Mouse (Mus musculus) CH12.LX (cell line): ENCODE measurements around the gene Meis3. TPM values are rescaled to one million over a fixed set of nuclear protein-coding genes. Genes with fewer than 3 reads are reported as not detected.

Source experiments
- DNase-seq: peaks from one replicate; pipeline ENCODE4 v3.0.0-alpha.2; 2013; ENCODE audit errors: extremely low read depth
- H3K27ac ChIP-seq: 2 replicates; pipeline ENCODE4 v1.5.1; 2012; ENCODE audit warnings: low read depth, mild to moderate bottlenecking, control low read depth, moderate library complexity; ENCODE audit not compliant: insufficient read depth
- H3K27me3 ChIP-seq: replicated peaks from 2 replicates; pipeline ENCODE3; 2012; ENCODE audit warnings: inconsistent platforms
- H3K36me3 ChIP-seq, 2 experiments: replicated peaks in 1 of 2; 2 replicates each; pipeline versions ENCODE3 to v1.6.1; 2012; ENCODE audit warnings: inconsistent platforms in 1 of 2, low read length in 1 of 2, mild to moderate bottlenecking in 1 of 2, mixed read lengths in 1 of 2, moderate library complexity in 1 of 2; ENCODE audit not compliant: control insufficient read depth in 1 of 2, insufficient read depth in 1 of 2
- H3K4me1 ChIP-seq, 2 experiments: 2 replicates each; pipeline ENCODE4 v1.6.1; 2012; ENCODE audit warnings: inconsistent platforms in 1 of 2, moderate library complexity in 1 of 2; ENCODE audit not compliant: insufficient read depth in 2 of 2, control insufficient read depth in 1 of 2
- H3K4me2 ChIP-seq: 2 replicates; pipeline ENCODE4 v1.6.1; 2012; ENCODE audit warnings: low read depth, mild to moderate bottlenecking, control low read depth; ENCODE audit not compliant: poor library complexity, insufficient read depth, severe bottlenecking
- H3K4me3 ChIP-seq, 3 experiments: fragments of 150-350 bp in 1 of 3; sonication (generic) in 1 of 3; replicated peaks in 1 of 3; 2 replicates each; pipeline versions ENCODE3 to v1.5.1; 2011 to 2012; ENCODE audit warnings: low read depth in 2 of 3, low read length in 2 of 3, mild to moderate bottlenecking in 2 of 3, moderate library complexity in 2 of 3, control low read depth in 1 of 3, improper control_type of control experiment in 1 of 3, inconsistent platforms in 1 of 3, mixed read lengths in 1 of 3; ENCODE audit not compliant: poor library complexity in 1 of 3
- H3K79me2 ChIP-seq: replicated peaks from 2 replicates; pipeline ENCODE4 v1.6.1; 2012; ENCODE audit warnings: mild to moderate bottlenecking, moderate library complexity; ENCODE audit not compliant: control insufficient read depth, poor library complexity, insufficient read depth, severe bottlenecking; ENCODE audit errors: extremely low read depth
- H3K9ac ChIP-seq: 2 replicates; pipeline ENCODE4 v1.6.1; 2012; ENCODE audit warnings: low read depth, mild to moderate bottlenecking, control low read depth, moderate library complexity; ENCODE audit not compliant: insufficient read depth
- H3K9me3 ChIP-seq: replicated peaks from 2 replicates; pipeline ENCODE3; 2012; ENCODE audit warnings: low read length, inconsistent platforms, mixed read lengths
- BHLHE40 ChIP-seq: IDR thresholded peaks from 2 replicates; pipeline ENCODE4 v1.6.1; 2011; ENCODE audit warnings: mild to moderate bottlenecking, low read depth, low read length, improper control_type of control experiment
- CTCF ChIP-seq, 2 experiments: IDR thresholded peaks in 1 of 2; conservative IDR thresholded peaks in 1 of 2; 2 replicates each; pipeline ENCODE4 v1.5.1; 2011 to 2012; ENCODE audit warnings: low read depth in 2 of 2, low read length in 2 of 2, improper control_type of control experiment in 1 of 2, inconsistent platforms in 1 of 2, mild to moderate bottlenecking in 1 of 2, moderate library complexity in 1 of 2
- E2F4 ChIP-seq: IDR thresholded peaks from 2 replicates; pipeline ENCODE4 v1.6.1; 2011; ENCODE audit warnings: low read depth, low read length, improper control_type of control experiment; ENCODE audit not compliant: insufficient replicate concordance
- ELF1 ChIP-seq: IDR thresholded peaks from 2 replicates; pipeline ENCODE4 v1.6.1; 2014; ENCODE audit warnings: low read depth, mild to moderate bottlenecking, inconsistent platforms, low read length, improper control_type of control experiment
- ETS1 ChIP-seq: conservative IDR thresholded peaks from 2 replicates; pipeline ENCODE4 v1.6.1; 2012; ENCODE audit warnings: low read depth, mild to moderate bottlenecking, inconsistent platforms, low read length, improper control_type of control experiment, moderate library complexity
- HCFC1 ChIP-seq: IDR thresholded peaks from 2 replicates; pipeline ENCODE4 v1.6.1; 2012; ENCODE audit warnings: low read depth, mild to moderate bottlenecking, inconsistent platforms, low read length, improper control_type of control experiment
- JUND ChIP-seq: conservative IDR thresholded peaks from 2 replicates; pipeline ENCODE4 v1.6.1; 2011; ENCODE audit warnings: low read depth, low read length, improper control_type of control experiment
- KAT2A ChIP-seq: IDR thresholded peaks from 2 replicates; pipeline ENCODE4 v1.6.1; 2012; ENCODE audit warnings: low read length, improper control_type of control experiment, inconsistent platforms; ENCODE audit not compliant: insufficient replicate concordance
- MAFK ChIP-seq: IDR thresholded peaks from 2 replicates; pipeline ENCODE4 v1.6.1; 2011; ENCODE audit warnings: low read length, improper control_type of control experiment; ENCODE audit not compliant: insufficient replicate concordance
- MAX ChIP-seq: IDR thresholded peaks from 2 replicates; pipeline ENCODE4 v1.6.1; 2011; ENCODE audit warnings: low read length, improper control_type of control experiment
- MXI1 ChIP-seq: IDR thresholded peaks from 2 replicates; pipeline ENCODE4 v1.6.1; 2011; ENCODE audit warnings: mild to moderate bottlenecking, low read depth, low read length, improper control_type of control experiment
- MYC ChIP-seq: IDR thresholded peaks from 2 replicates; pipeline ENCODE4 v1.6.1; 2011; ENCODE audit warnings: low read depth, mild to moderate bottlenecking, improper control_type of control experiment, low read length
- NRF1 ChIP-seq: IDR thresholded peaks from 2 replicates; pipeline ENCODE4 v1.6.1; 2014; ENCODE audit warnings: low read depth, mild to moderate bottlenecking, inconsistent platforms, low read length, improper control_type of control experiment, moderate library complexity
- POLR2A ChIP-seq: IDR thresholded peaks from 2 replicates; pipeline ENCODE4 v1.6.1; 2011; ENCODE audit warnings: low read depth, mild to moderate bottlenecking, improper control_type of control experiment, low read length
- POLR2AphosphoS2 ChIP-seq: IDR thresholded peaks from 2 replicates; pipeline ENCODE4 v1.6.1; 2011; ENCODE audit warnings: low read depth, low read length, improper control_type of control experiment
- RAD21 ChIP-seq: IDR thresholded peaks from 2 replicates; pipeline ENCODE4 v1.6.1; 2011; ENCODE audit warnings: low read depth, mild to moderate bottlenecking, low read length, improper control_type of control experiment, moderate library complexity
- SIN3A ChIP-seq: IDR thresholded peaks from 2 replicates; pipeline ENCODE4 v1.6.1; 2012; ENCODE audit warnings: low read length, improper control_type of control experiment, inconsistent platforms
- SMC3 ChIP-seq: IDR thresholded peaks from 2 replicates; pipeline ENCODE4 v1.6.1; 2011; ENCODE audit warnings: low read depth, low read length, improper control_type of control experiment
- TBP ChIP-seq: conservative IDR thresholded peaks from 2 replicates; pipeline ENCODE4 v1.6.1; 2011; ENCODE audit warnings: low read depth, low read length, improper control_type of control experiment
- UBTF ChIP-seq: IDR thresholded peaks from 2 replicates; pipeline ENCODE4 v1.6.1; 2012; ENCODE audit warnings: low read depth, mild to moderate bottlenecking, inconsistent platforms, low read length, improper control_type of control experiment, moderate library complexity
- USF1 ChIP-seq: IDR thresholded peaks from 2 replicates; pipeline ENCODE4 v1.6.1; 2014; ENCODE audit warnings: low read depth, mild to moderate bottlenecking, inconsistent platforms, low read length, improper control_type of control experiment
- ZC3H11A ChIP-seq: IDR thresholded peaks from 2 replicates; pipeline ENCODE4 v1.6.1; 2012; ENCODE audit warnings: low read depth, mild to moderate bottlenecking, inconsistent platforms, low read length, improper control_type of control experiment
- ZMIZ1 ChIP-seq: IDR thresholded peaks from 2 replicates; pipeline ENCODE4 v1.6.1; 2012; ENCODE audit warnings: low read depth, mild to moderate bottlenecking, inconsistent platforms, low read length, improper control_type of control experiment
- dilution Hi-C: fragments of 300-500 bp; cut with MboI; formaldehyde crosslinking; loops from 2 replicates; pipeline ENCODE4 v1.14.3; 2020; ENCODE audit warnings: low sequenced_read_pairs; ENCODE audit not compliant: extremely low pct_unique_long_range_greater_than_20kb, extremely low pct_ligation_motif_present
- in situ Hi-C: fragments of 300-500 bp; cut with MboI; formaldehyde crosslinking; loops from 3 replicates; pipeline ENCODE4 v1.14.3; 2019; ENCODE audit warnings: low sequenced_read_pairs, low pct_ligation_motif_present, low pct_unique_long_range_greater_than_20kb, mixed read lengths
- polyA plus RNA-seq: library from polyadenylated mRNA; unstranded; fragments of >175 nt; gene quantifications from 2 replicates; pipeline ENCODE4 v1.2.1, GENCODE M21; 2012; ENCODE audit warnings: low read depth; ENCODE audit not compliant: insufficient read length
- total RNA-seq, 2 experiments: library from RNA; depleted of rRNA; stranded (reverse); fragments of 300-350 nt in 1 of 2; fragments of >200 nt in 1 of 2; gene quantifications; 2 replicates each; pipeline ENCODE4 v1.2.3; 2012 to 2014

Meis3 gene
- total and polyA plus RNA-seq, 3 experiments: 7.9 to 11.8 (median 10.2) TPM

DNA sequence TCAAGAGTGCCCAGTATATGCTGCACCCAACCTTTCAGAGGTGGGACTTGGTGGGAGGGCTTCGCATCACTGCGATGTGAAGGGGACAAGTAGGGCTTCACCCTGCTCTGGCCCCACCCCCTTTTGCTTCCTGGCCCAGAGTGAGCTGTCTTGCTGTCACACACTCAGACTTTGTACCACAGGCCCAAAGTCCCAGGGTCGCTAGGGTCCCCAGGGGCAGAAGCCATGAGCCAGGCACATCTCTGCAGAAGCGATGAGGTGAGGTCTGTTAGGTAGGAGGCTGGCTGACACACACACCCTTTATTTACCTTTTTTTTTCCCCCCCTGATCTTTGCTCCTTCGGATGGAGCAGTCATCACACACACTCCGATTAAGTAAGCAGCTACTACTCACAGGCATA, 38.3 kb downstream of the Meis3 start:
- DNase-seq: no peak
- peaks cover 85 to 98% of the 10 kb centered on the region in 2 experiments for H3K36me3 ChIP-seq
- no peaks in the 10 kb centered on the region for H3K9me3 ChIP-seq
- no peaks in the 10 kb centered on the region for H3K79me2 ChIP-seq
- H3K9ac ChIP-seq: no peak overlapping the region
- H3K27ac ChIP-seq: no peak overlapping the region
- no peaks in the 10 kb centered on the region for H3K27me3 ChIP-seq
- in situ Hi-C loops: no loop called here
- no peak overlapping the region for H3K4me3 ChIP-seq
- peaks cover 3 to 20% of the 10 kb centered on the region in 2 experiments for H3K4me1 ChIP-seq
- dilution Hi-C loops: no loop called here
- H3K4me2 ChIP-seq: no peak overlapping the region
- no peak for TF ChIP-seq USF1
- no peak for TF ChIP-seq RAD21
- TF ChIP-seq MYC: no peak
- no peak for TF ChIP-seq HCFC1
- TF ChIP-seq ELF1: no peak
- no peak for TF ChIP-seq MAFK
- no peak for TF ChIP-seq ZC3H11A

DNA sequence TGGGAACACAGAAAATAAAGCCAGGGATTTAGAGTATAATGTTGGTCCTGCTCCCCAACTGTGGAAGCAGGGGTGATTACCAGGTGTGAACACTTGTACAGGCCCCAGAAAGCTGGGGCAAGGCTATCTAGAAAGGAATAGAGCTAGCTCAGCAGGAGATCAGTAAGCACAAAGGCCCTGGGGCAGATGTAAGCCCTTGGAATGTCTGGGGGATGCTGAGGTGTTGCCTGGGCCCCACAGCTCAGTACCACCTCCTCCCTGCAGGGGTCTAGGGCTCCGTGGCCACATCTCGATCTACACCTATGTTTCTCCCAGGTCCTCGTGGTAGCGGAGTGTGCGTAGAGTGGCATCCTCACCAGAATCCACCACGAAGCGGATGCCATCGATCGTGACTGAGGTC, 39.1 kb downstream of the Meis3 start:
- no peaks in the 10 kb centered on the region for H3K27me3 ChIP-seq
- no peaks in the 10 kb centered on the region for H3K79me2 ChIP-seq
- no peak overlapping the region for H3K4me3 ChIP-seq
- no peak overlapping the region for H3K27ac ChIP-seq
- no peak overlapping the region for H3K9ac ChIP-seq
- dilution Hi-C loops: no loop called here
- no peak for DNase-seq
- H3K4me2 ChIP-seq: no peak overlapping the region
- TF ChIP-seq TBP: no peak
- TF ChIP-seq MAX: no peak
- TF ChIP-seq POLR2A: no peak
- TF ChIP-seq MYC: no peak
- TF ChIP-seq, all 38 proteins: peak for 0
- in situ Hi-C loops: no loop called here
- Histone ChIP-seq H3K4me1 (peaks cover 0 to 13% of the 10 kb centered on the region in 2 experiments; a peak in 2 of 4 replicates), H3K36me3 (peaks cover 77 to 98% of the 10 kb centered on the region in 2 experiments), H3K9me3 (no peaks in the 10 kb centered on the region)

DNA sequence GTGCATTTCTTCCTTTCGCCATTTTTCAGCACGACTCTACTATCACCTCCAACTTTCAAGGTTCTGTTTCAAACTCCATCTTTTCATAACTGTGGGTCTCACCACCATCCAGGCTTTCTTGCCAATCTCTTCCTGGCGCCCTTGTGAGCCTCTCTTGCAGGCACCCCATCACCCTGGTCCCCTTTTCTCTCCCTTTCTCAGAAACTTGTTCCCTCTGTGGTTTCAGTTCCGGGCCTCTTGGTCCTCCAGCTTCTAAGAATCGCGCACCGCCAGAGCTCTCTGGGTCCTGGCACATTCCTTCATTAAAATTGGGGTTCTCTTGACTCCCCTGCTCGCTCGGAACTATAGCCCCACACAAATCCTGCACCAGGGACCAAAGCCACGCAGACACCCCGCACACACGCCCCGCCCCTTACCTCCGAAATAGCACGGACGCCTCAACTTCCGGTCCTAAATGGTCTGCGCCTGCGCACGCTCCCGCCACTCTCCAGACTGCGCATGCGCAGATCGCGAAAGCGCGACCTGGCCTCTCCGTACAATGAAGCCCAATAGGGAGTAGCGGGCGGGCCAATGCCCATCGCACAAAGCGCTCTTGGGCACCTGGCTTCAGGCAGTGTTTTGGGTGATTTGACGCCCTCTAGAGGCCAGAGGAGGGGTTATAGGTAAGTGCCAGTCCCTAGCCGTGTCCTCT, 46.8 kb downstream of the Meis3 start, which contains the start of gene Dhx34:
Dhx34 (minus strand) TSS at position 456 of the 691 bp plus-strand sequence.
- Histone ChIP-seq H3K4me1 (peaks cover 0 to 26% of the 10 kb centered on the region in 2 experiments; a peak in 3 of 4 replicates), H3K79me2 (peaks cover 9% of the 10 kb centered on the region), H3K4me2 (peak within 1 kb of the TSS; percentile 80), H3K4me3 (peak within 1 kb of the TSS; percentile 66 to 76 (median 75)), H3K27me3 (no peaks in the 10 kb centered on the region), H3K27ac (no peak within 1 kb of the TSS), H3K36me3 (peaks cover 11 to 29% of the 10 kb centered on the region in 2 experiments), H3K9me3 (no peaks in the 10 kb centered on the region), H3K9ac (peak within 1 kb of the TSS; percentile 88)
- in situ Hi-C loops: no loop called here
- peak; percentile 98 for DNase-seq
- dilution Hi-C loops: no loop called here
- TF ChIP-seq KAT2A (0 out of 2 replicates have a peak, but pooled peaks have one; percentile 63), TBP (0 out of 2 replicates have a peak, but pooled peaks have one; percentile 28), RAD21 (peak; percentile 62), BHLHE40 (peak; percentile 59), UBTF (no peak), ZMIZ1 (peak; percentile 45; the same call in 1 of the 2 replicates), USF1 (no peak), POLR2AphosphoS2 (no peak), E2F4 (no peak), SMC3 (peak; percentile 77), SIN3A (peak; percentile 72; the same call in 1 of the 2 replicates), CTCF (conservative IDR thresholded peaks at IDR 0.05 in 1 of 2, IDR thresholded peaks at IDR 0.05 in 1 of 2; ENCODE audit: low read depth in 2 of 2, low read length in 2 of 2) (peak in 1 of 2 experiments; percentile 83; a peak in 2 of 4 replicates), POLR2A (peak; percentile 88), MAX (peak; percentile 82), JUND (no peak), MXI1 (peak; percentile 78), ETS1 (0 out of 2 replicates have a peak, but pooled peaks have one; percentile 32), NRF1 (peak; percentile 100), MAFK (no peak)
